Mouse (Mus musculus): ENCODE results near the gene Vmn2r84. TPM values are rescaled to one million over a fixed set of nuclear protein-coding genes. Genes with fewer than 3 reads are reported as not detected.
"Not testable (repeated sequence)": the region's sequence is repeated elsewhere in the genome, so short reads cannot be mapped to it uniquely, and the experiment has no call there.

The Vmn2r84 gene
- not detected in 2 replicates for polyA plus RNA-seq (2016; fragmentation: Nextera tagmentation; extraction: Ambion mirVana)

DNA sequence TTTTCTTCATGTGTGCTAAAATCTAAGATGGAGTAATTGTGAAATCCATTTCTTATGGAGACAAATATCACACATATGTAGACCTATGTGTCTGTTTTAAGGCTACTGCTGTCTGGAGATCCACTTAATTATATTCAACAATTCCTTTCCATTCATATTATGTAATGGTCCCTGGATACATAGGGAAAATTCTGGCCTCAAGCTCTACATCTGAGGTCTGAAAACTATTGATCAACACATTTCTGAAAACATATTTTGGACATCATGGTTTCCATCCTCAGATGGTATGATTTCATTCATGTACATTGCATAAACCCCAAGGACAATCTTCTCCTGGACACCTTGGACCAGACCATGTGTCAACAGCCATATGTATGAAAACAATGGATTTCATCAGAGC is at the start of gene Vmn2r84:
Gene Vmn2r84 (minus strand): TSS at position 101 of the 400 bp plus-strand sequence.
- no peak within 1 kb of the TSS for H3K9ac ChIP-seq (replicated peaks)
- H3K4me3 ChIP-seq, result no peak within 1 kb of the TSS
- H3K36me3 ChIP-seq, result no peaks in the 10 kb centered on the region
- no peak within 1 kb of the TSS for H3K27ac ChIP-seq (replicated peaks)
- no peak for ATAC-seq (ENCODE audit: low FRiP score, low read depth)
- no peak within 1 kb of the TSS for H3K4me2 ChIP-seq (replicated peaks)
- no peaks in the 10 kb centered on the region for H3K9me3 ChIP-seq
- H3K4me1 ChIP-seq, result no peaks in the 10 kb centered on the region
- H3K27me3 ChIP-seq, result no peaks in the 10 kb centered on the region

GRCm38 (mm10) chr10:130434185-130434898 is 40.2 kb upstream of the Vmn2r84 start:
- H3K27ac ChIP-seq (replicated peaks); H3K27me3 ChIP-seq; H3K9me3 ChIP-seq; ATAC-seq (ENCODE audit: low FRiP score, low read depth); H3K9ac ChIP-seq (replicated peaks); H3K36me3 ChIP-seq; H3K4me1 ChIP-seq; H3K4me2 ChIP-seq (replicated peaks); H3K4me3 ChIP-seq: not testable (repeated sequence)
- WGBS, result 88% methylated on average over 11 of the region's 11 CpGs

DNA sequence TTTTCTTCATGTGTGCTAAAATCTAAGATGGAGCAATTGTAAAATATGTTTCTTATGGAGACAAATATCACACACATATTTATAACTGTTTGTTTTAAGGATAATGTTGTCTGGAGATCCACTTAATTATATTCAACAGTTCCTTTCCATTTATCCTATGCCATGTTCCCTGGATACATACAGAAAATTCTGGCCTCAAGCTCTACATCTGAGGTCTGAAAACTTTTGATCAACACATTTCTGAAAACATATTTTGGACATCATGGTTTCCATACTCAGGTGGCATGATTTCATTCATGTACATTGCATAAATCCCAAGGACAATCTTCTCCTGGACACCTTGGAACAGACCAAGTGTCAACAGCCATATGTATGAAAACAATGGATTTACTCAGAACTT is 35.5 kb upstream of the Vmn2r84 start, which contains the start of gene Vmn2r85:
Gene Vmn2r85 (minus strand): TSS at position 101 of the 400 bp plus-strand sequence.
- not testable (repeated sequence) for H3K27me3 ChIP-seq; ATAC-seq (ENCODE audit: low FRiP score, low read depth); H3K4me2 ChIP-seq (replicated peaks); H3K36me3 ChIP-seq; H3K4me1 ChIP-seq; H3K4me3 ChIP-seq; H3K27ac ChIP-seq (replicated peaks); H3K9ac ChIP-seq (replicated peaks); H3K9me3 ChIP-seq

GRCm38 (mm10) chr10:130422368-130422767 is 28.2 kb upstream of the Vmn2r84 start:
- not testable (repeated sequence) for H3K9ac ChIP-seq (replicated peaks); H3K4me2 ChIP-seq (replicated peaks); H3K36me3 ChIP-seq; H3K9me3 ChIP-seq; H3K4me1 ChIP-seq; H3K4me3 ChIP-seq; ATAC-seq (ENCODE audit: low FRiP score, low read depth); H3K27me3 ChIP-seq; H3K27ac ChIP-seq (replicated peaks)
- WGBS, result 79% methylated on average over 2 of the region's 2 CpGs

GRCm38 (mm10) chr10:130420401-130420800 is 26.3 kb upstream of the Vmn2r84 start:
- no peaks in the 10 kb centered on the region for H3K27me3 ChIP-seq
- no peak for ATAC-seq (ENCODE audit: low FRiP score, low read depth)
- H3K9ac ChIP-seq (replicated peaks), result no peak overlapping the region
- H3K4me2 ChIP-seq (replicated peaks), result no peak overlapping the region
- H3K27ac ChIP-seq (replicated peaks), result no peak overlapping the region
- no peak overlapping the region for H3K4me3 ChIP-seq
- no peaks in the 10 kb centered on the region for H3K36me3 ChIP-seq
- 77% methylated on average over 3 of the region's 3 CpGs for WGBS
- H3K9me3 ChIP-seq, result no peaks in the 10 kb centered on the region
- H3K4me1 ChIP-seq, result no peaks in the 10 kb centered on the region

GRCm38 (mm10) chr10:130419954-130420353 is 25.8 kb upstream of the Vmn2r84 start:
- WGBS, result 53% methylated on average over 2 of the region's 2 CpGs
- not testable (repeated sequence) for ATAC-seq (ENCODE audit: low FRiP score, low read depth); H3K4me3 ChIP-seq; H3K9me3 ChIP-seq; H3K4me1 ChIP-seq; H3K4me2 ChIP-seq (replicated peaks); H3K27me3 ChIP-seq; H3K36me3 ChIP-seq; H3K27ac ChIP-seq (replicated peaks); H3K9ac ChIP-seq (replicated peaks)

GRCm38 (mm10) chr10:130416352-130416751 is 22.2 kb upstream of the Vmn2r84 start:
- H3K27me3 ChIP-seq; H3K9me3 ChIP-seq; ATAC-seq (ENCODE audit: low FRiP score, low read depth); H3K4me1 ChIP-seq; H3K27ac ChIP-seq (replicated peaks); H3K4me2 ChIP-seq (replicated peaks); H3K36me3 ChIP-seq; H3K9ac ChIP-seq (replicated peaks); H3K4me3 ChIP-seq: not testable (repeated sequence)

DNA sequence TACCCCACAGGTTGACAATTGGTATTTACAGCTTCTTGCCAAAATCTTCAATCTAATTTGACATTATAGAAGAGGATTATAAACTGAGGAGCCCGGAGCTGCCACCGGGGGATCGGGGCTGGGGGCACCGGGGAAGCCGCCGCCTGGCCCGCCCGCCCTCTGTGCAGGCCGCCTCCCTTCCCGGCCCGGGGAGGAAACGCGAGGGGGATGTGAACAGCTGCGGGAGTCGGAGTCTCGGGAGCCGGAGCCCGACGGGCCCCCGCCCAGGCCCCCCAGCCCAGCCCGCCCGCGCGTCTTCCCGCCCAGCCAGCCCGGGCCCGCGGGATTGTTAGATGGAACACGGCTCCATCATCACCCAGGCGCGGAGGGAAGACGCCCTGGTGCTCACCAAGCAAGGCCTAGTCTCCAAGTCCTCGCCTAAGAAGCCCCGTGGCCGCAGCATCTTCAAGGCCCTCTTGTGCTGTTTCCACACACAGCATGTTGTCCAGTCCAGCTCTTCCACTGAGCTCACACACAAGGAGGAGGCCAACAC is 18.1 kb upstream of the Vmn2r84 start:
- ATAC-seq (ENCODE audit: low FRiP score, low read depth), result peak; percentile 80

GRCm38 (mm10) chr10:130375145-130375544 is 19.0 kb downstream of the Vmn2r84 start:
- H3K9me3 ChIP-seq, result no peaks in the 10 kb centered on the region
- no peaks in the 10 kb centered on the region for H3K27me3 ChIP-seq
- no peak overlapping the region for H3K4me2 ChIP-seq (replicated peaks)
- H3K4me3 ChIP-seq, result no peak overlapping the region
- ATAC-seq (ENCODE audit: low FRiP score, low read depth), result no peak
- no peak overlapping the region for H3K9ac ChIP-seq (replicated peaks)
- 91% methylated on average over 2 of the region's 2 CpGs for WGBS
- no peaks in the 10 kb centered on the region for H3K36me3 ChIP-seq
- no peaks in the 10 kb centered on the region for H3K4me1 ChIP-seq
- no peak overlapping the region for H3K27ac ChIP-seq (replicated peaks)

More for the DNA sequence above, 18.1 kb upstream of the Vmn2r84 start:
- H3K4me2 ChIP-seq (replicated peaks); H3K27me3 ChIP-seq; H3K4me1 ChIP-seq; H3K9ac ChIP-seq (replicated peaks); H3K36me3 ChIP-seq; H3K4me3 ChIP-seq; H3K27ac ChIP-seq (replicated peaks); H3K9me3 ChIP-seq: not testable (repeated sequence)
- 83% methylated on average over 23 of the region's 35 CpGs for WGBS

DNA sequence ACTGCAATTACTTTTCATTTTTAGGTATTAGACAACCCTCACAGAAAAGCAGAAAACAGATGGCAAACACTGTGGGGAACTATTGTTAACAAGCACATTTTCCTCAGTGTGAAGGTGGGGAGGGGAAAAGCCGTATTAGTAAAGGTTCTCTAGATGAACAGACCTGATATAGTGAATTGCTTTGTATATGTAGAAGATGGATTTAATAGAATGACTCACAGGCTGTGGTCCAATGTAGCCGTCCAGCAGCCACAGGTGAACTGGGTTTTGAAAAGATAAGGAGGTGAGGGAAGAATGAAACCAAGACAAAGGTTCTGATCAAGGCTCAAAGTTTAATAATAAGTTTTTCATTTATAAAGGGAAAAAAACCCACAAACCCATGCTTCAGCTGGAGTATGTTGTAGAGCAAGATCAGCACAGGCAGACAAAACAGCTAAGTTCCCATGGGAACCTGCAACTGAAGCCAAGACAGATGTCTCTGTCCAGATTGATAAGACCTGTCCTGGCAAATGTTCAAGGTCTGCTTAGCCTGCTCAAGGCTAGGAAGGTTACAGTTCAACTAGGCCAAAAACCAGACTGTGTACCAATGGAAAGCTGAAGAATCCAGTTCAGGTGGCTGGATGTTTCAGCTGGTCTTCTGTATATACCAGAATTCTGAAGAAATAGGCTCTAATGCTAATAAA is 21.5 kb downstream of the Vmn2r84 start:
- H3K4me1 ChIP-seq, result no peaks in the 10 kb centered on the region
- no peak for ATAC-seq (ENCODE audit: low FRiP score, low read depth)
- H3K9ac ChIP-seq (replicated peaks), result no peak overlapping the region
- no peak overlapping the region for H3K27ac ChIP-seq (replicated peaks)
- no peaks in the 10 kb centered on the region for H3K36me3 ChIP-seq
- no peak overlapping the region for H3K4me2 ChIP-seq (replicated peaks)
- 85% methylated on average over 2 of the region's 2 CpGs for WGBS
- no peaks in the 10 kb centered on the region for H3K9me3 ChIP-seq
- no peaks in the 10 kb centered on the region for H3K27me3 ChIP-seq
- H3K4me3 ChIP-seq, result no peak overlapping the region

- Histone ChIP-seq H3K27me3 (no peaks in the 10 kb centered on the region), H3K27ac (replicated peaks) (no peak overlapping the region), H3K9ac (replicated peaks) (no peak overlapping the region), H3K4me3 (no peak overlapping the region), H3K4me2 (replicated peaks) (no peak overlapping the region), H3K36me3 (no peaks in the 10 kb centered on the region), H3K4me1 (no peaks in the 10 kb centered on the region), H3K9me3 (no peaks in the 10 kb centered on the region)
- 66% methylated on average over 1 of the region's 1 CpGs for WGBS
- ATAC-seq (ENCODE audit: low FRiP score, low read depth), result no peak
These were observed 22.5 kb downstream of the Vmn2r84 start for GRCm38 (mm10) chr10:130371644-130372043.

DNA sequence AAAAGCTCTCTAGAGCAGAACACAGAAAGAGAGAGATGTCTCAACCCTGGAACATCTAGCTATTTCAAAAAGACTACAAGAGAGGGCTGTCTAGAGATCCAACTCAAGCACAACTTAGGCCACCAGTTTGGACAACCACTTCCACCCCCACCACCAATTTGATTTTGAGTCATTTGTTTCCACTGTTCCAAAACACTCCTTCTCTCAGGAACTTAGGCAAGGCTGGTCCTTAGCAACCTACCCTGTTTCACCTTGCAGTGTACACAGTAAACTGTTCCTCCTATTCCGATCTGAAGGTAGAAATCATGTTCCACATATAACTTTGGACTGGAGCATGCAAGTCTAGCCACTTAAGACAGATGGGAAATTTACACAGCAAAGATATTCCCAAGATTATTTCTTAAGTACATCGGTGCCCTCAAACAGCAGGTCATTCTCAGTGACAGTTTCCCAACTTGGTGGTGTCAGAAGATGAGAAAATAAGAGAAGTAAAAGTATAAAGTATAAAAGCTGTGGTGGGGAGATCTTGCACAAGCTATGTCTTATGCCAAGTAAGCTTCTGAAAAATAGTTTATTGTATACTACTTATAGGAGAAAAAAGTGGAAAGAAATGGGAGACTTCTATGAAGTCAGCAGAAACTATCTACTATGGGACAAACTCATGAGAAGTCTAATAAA is 24.0 kb downstream of the Vmn2r84 start:
- Histone ChIP-seq H3K27me3 (no peaks in the 10 kb centered on the region), H3K4me1 (no peaks in the 10 kb centered on the region), H3K9ac (replicated peaks) (no peak overlapping the region), H3K27ac (replicated peaks) (no peak overlapping the region), H3K4me2 (replicated peaks) (no peak overlapping the region), H3K9me3 (no peaks in the 10 kb centered on the region), H3K4me3 (no peak overlapping the region), H3K36me3 (no peaks in the 10 kb centered on the region)
- ATAC-seq (ENCODE audit: low FRiP score, low read depth), result no peak
- WGBS, result 92% methylated on average over 2 of the region's 2 CpGs
